Comparison of ENCODE assay signal across 20 mouse cellular contexts in genomic region chr11:28465726-28466125, GRCm38 (mm10).
"Had no signal": no experiment of that assay in that cellular context is flagged by ENCODE, and none has a peak within 500 bp of the region (broad histone marks: within the 10 kb centered on the region; RNA-seq: fewer than 3 reads in every experiment).

No protein-coding gene starts in this region.

- H3K27ac ChIP-seq: kidney, postnatal 0 days; limb, embryonic 10.5 days; limb, embryonic 13.5 days; liver, embryonic 12.5 days; liver, embryonic 15.5 days; lung, embryonic 15.5 days; midbrain, embryonic 10.5 days; stomach, postnatal 0 days had no signal

- H3K4me3 ChIP-seq: layer of hippocampus, adult 2 months; limb, embryonic 10.5 days; limb, embryonic 13.5 days; liver, embryonic 12.5 days; liver, embryonic 15.5 days; lung, embryonic 15.5 days; megakaryocyte, embryonic 14.5 days; midbrain, embryonic 10.5 days had no signal

- H3K9me3 ChIP-seq: limb, embryonic 10.5 days; limb, embryonic 13.5 days; liver, embryonic 12.5 days; liver, embryonic 15.5 days; lung, embryonic 15.5 days; megakaryocyte, embryonic 14.5 days; midbrain, embryonic 10.5 days had no signal

- H3K27me3 ChIP-seq: limb, embryonic 13.5 days; liver, embryonic 12.5 days; liver, embryonic 15.5 days; lung, embryonic 15.5 days; megakaryocyte, embryonic 14.5 days had no signal

- H3K4me1 ChIP-seq: limb, embryonic 10.5 days; limb, embryonic 13.5 days; liver, embryonic 12.5 days; liver, embryonic 15.5 days; lung, embryonic 15.5 days; megakaryocyte, embryonic 14.5 days; midbrain, embryonic 10.5 days had no signal

- DNase-seq: kidney, postnatal 25 days; layer of hippocampus, adult 9-11 months; liver; lung, adult 18-20 months; lung, postnatal 10 days; lung, postnatal 36 days; midbrain, embryonic 14.5 days; thymus, adult 2 months; thymus, postnatal 14 days; thymus, postnatal 4 days had no signal

- H3K4me2 ChIP-seq: limb, embryonic 13.5 days; liver, embryonic 12.5 days; liver, embryonic 15.5 days; lung, embryonic 15.5 days had no signal

- H3K9ac ChIP-seq: limb, embryonic 13.5 days; liver, embryonic 12.5 days; liver, embryonic 15.5 days; lung, embryonic 15.5 days had no signal

- ATAC-seq: liver, embryonic 12.5 days had no signal

- H3K36me3 ChIP-seq: limb, embryonic 10.5 days; limb, embryonic 13.5 days; liver, embryonic 12.5 days; liver, embryonic 15.5 days; lung, embryonic 15.5 days; midbrain, embryonic 10.5 days had no signal
